In genomic region chr7:3280654-3281153, GRCm38 (mm10) we compare ENCODE assay signal across 16 mouse cellular contexts. TPM values are rescaled to one million over a fixed set of nuclear protein-coding genes. Genes with fewer than 3 reads are reported as not detected.
A peak's percentile ranks its signal among the peaks of the same experiment; 100 is the strongest.
DNase-seq lines count a peak whose midpoint lies in the region; TF ChIP-seq lines count a peak whose summit lies in the region.
"Had no signal": no experiment of that assay in that cellular context is flagged by ENCODE, and none has a peak within 500 bp of the region (broad histone marks: within the 10 kb centered on the region; RNA-seq: fewer than 3 reads in every experiment).

No protein-coding gene starts in this region.

- H3K36me3 ChIP-seq in heart, adult 2 months (ENCODE audit: control insufficient read depth, insufficient read depth, low read length) = peaks cover 3% of the 10 kb centered on the region
- H3K36me3 ChIP-seq: hindbrain, embryonic 15.5 days; midbrain, embryonic 12.5 days; neural tube, embryonic 13.5 days had no signal

- H3K27me3 ChIP-seq in heart, adult 2 months (ENCODE audit: control insufficient read depth, insufficient read depth, low read length) = no peaks in the 10 kb centered on the region
- H3K27me3 ChIP-seq: hindbrain, embryonic 15.5 days; midbrain, embryonic 12.5 days; neural tube, embryonic 13.5 days had no signal

- TF ChIP-seq POLR2A in heart, adult 2 months (IDR thresholded peaks at IDR 0.05; ENCODE audit: insufficient read depth, low read depth, low read length) = peak; percentile 21; the same call in 1 of the 2 replicates

- intact Hi-C loops in left cerebral cortex, adult 2 months (cut with DNase I) = no loop called here
- intact Hi-C loops in left cerebral cortex, postnatal 14 days (cut with DNase I) = no loop called here
- intact Hi-C loops in heart, adult 2 months (cut with DNase I) = loop anchor here (1.0 kb wide), 1 partner anchor 10 kb away; no protein-coding TSS in a partner anchor

- TF ChIP-seq CTCF in left cerebral cortex, adult 2 months (IDR thresholded peaks at IDR 0.05) = no peak
- no peak for TF ChIP-seq CTCF in heart, adult 2 months (IDR thresholded peaks at IDR 0.05)

- 11% methylated on average over 8 of the region's 8 CpGs for WGBS in heart, adult 2 months

- H3K4me3 ChIP-seq in left cerebral cortex, adult 2 months = no peak overlapping the region
- H3K4me3 ChIP-seq in heart, adult 2 months = no peak overlapping the region
- H3K4me3 ChIP-seq: hindbrain, embryonic 15.5 days; midbrain, embryonic 12.5 days; neural tube, embryonic 13.5 days had no signal

- no peaks in the 10 kb centered on the region for H3K79me2 ChIP-seq in heart, adult 2 months (replicated peaks; ENCODE audit: control insufficient read depth, insufficient read depth, low read length)

- TF ChIP-seq EP300 in heart, adult 2 months (IDR thresholded peaks at IDR 0.05; ENCODE audit: insufficient read depth, low read depth, low read length) = 0 out of 2 replicates have a peak, but pooled peaks have one; percentile 62

- H3K27ac ChIP-seq in left cerebral cortex, adult 2 months = peak overlapping the region; percentile 73
- peak overlapping the region; percentile 85 for H3K27ac ChIP-seq in heart, adult 2 months
- H3K27ac ChIP-seq: hindbrain, embryonic 15.5 days; midbrain, embryonic 12.5 days; neural tube, embryonic 13.5 days had no signal

- peak overlapping the region; percentile 27; the same call in 1 of the 2 replicates for H3K9ac ChIP-seq in heart, adult 2 months (ENCODE audit: low read depth, low read length)
- H3K9ac ChIP-seq: hindbrain, embryonic 15.5 days; midbrain, embryonic 12.5 days; neural tube, embryonic 13.5 days had no signal

- H3K4me1 ChIP-seq in heart, adult 2 months (ENCODE audit: control insufficient read depth, insufficient read depth, low read length) = peaks cover 9% of the 10 kb centered on the region
- H3K4me1 ChIP-seq: hindbrain, embryonic 15.5 days; midbrain, embryonic 12.5 days; neural tube, embryonic 13.5 days had no signal

- peak; percentile 45 to 57 for DNase-seq in cerebellum, postnatal 14 days
- no peak for DNase-seq in cerebellum, postnatal 25 days
- DNase-seq in left cerebral cortex, adult 2 months (ENCODE audit: extremely low spot score in 1 of 2, low spot score in 2 of 2) = peak in 1 of 2 experiments; percentile 36
- no peak for DNase-seq in left cerebral cortex, postnatal 14 days (ENCODE audit: low spot score in 2 of 2)
- peak; percentile 56 to 66 for DNase-seq in heart, adult 2 months
- peak; percentile 59 for DNase-seq in lung, postnatal 10 days
- DNase-seq in spleen, postnatal 14 days (ENCODE audit: low spot score in 2 of 2) = no peak
- DNase-seq in left cerebral cortex, adult 11 months (ENCODE audit: low spot score) = no peak
- DNase-seq: layer of hippocampus, adult 9-11 months; liver; thymus, adult 2 months had no signal

RNA-seq across cellular contexts. Expression of gene Myadm, which starts 8.2 kb away (rescaled TPM):
- 10 to 100 TPM; 61.9 to 62.1 TPM for total RNA-seq in left cerebral cortex, adult 2 months (2021)
- 100 to 1,000 TPM in 1 of 2 experiments, 10 to 100 TPM in 1; 97.5 to 101 TPM for total RNA-seq in left cerebral cortex, postnatal 14 days (2021)
- total RNA-seq in heart, adult 2 months (2021) = 100 to 1,000 TPM; 131 to 139 TPM
- 397 and 685 TPM in 2 replicates for polyA plus RNA-seq in heart, adult 2 months (2012; rRNA removed)

RNA-seq across cellular contexts. Expression of gene Prkcg, which starts 8.3 kb away (rescaled TPM):
- total RNA-seq in left cerebral cortex, adult 2 months (2021) = 100 to 1,000 TPM; 262 to 263 TPM
- 100 to 1,000 TPM; 352 to 363 TPM for total RNA-seq in left cerebral cortex, postnatal 14 days (2021)
- total RNA-seq in heart, adult 2 months (2021) = 1 to 10 TPM in 1 of 2 experiments, under 1 TPM in 1; 0.89 to 3.0 TPM
- polyA plus RNA-seq in heart, adult 2 months (2012; rRNA removed) = 4.5 and 4.7 TPM in 2 replicates
- polyA plus RNA-seq: activated CD4-positive, CD25-positive, alpha-beta regulatory T cell, adult 4 months had no signal

RNA-seq across cellular contexts. Expression of gene Nlrp12, which starts 31.2 kb away (rescaled TPM):
- total RNA-seq in left cerebral cortex, adult 2 months (2021) = under 1 TPM in 1 of 2 experiments, not detected in 1; 0.11 TPM
- under 1 TPM; 0.08 to 0.13 TPM for total RNA-seq in left cerebral cortex, postnatal 14 days (2021)
- under 1 TPM in 1 of 2 experiments, not detected in 1; 0.13 TPM for total RNA-seq in heart, adult 2 months (2021)
- polyA plus RNA-seq in heart, adult 2 months (2012; rRNA removed) = 0.14 TPM in 1 of 2 replicates, not detected in the other
- polyA plus RNA-seq: embryonic facial prominence, embryonic 11.5 days; midbrain, embryonic 12.5 days; neural tube, embryonic 13.5 days had no signal

RNA-seq across cellular contexts. Expression of gene Cacng7, which starts 52.1 kb away (rescaled TPM):
- 100 to 1,000 TPM; 180 to 201 TPM for total RNA-seq in left cerebral cortex, adult 2 months (2021)
- 100 to 1,000 TPM; 149 to 171 TPM for total RNA-seq in left cerebral cortex, postnatal 14 days (2021)
- total RNA-seq in heart, adult 2 months (2021) = 1 to 10 TPM; 4.3 to 5.4 TPM
- polyA plus RNA-seq in heart, adult 2 months (2012; rRNA removed) = 6.7 and 7.7 TPM in 2 replicates
- polyA plus RNA-seq: activated CD4-positive, CD25-positive, alpha-beta regulatory T cell, adult 4 months had no signal

Comparison
In these comparisons a context has a peak if more than half of its experiments do, and no peak if none do; other contexts are left out.
1. DNase-seq: peak in cerebellum, postnatal 14 days (2 of 2), heart, adult 2 months (2 of 2) and lung, postnatal 10 days (single experiment); none in cerebellum, postnatal 25 days (0 of 2), left cerebral cortex, postnatal 14 days (0 of 2), spleen, postnatal 14 days (0 of 2) and left cerebral cortex, adult 11 months (single experiment).
2. RNA of gene Prkcg, which starts 8.3 kb away (total RNA-seq): 352 to 363 TPM in left cerebral cortex, postnatal 14 days and 262 to 263 TPM in left cerebral cortex, adult 2 months; 0.89 to 3.0 TPM in heart, adult 2 months; every median in the first group is over 10 times any median in the second.